Mouse (Mus musculus) embryonic facial prominence, embryonic 13.5 days (tissue): ENCODE data around the gene Lcat. TPM values are rescaled to one million over a fixed set of nuclear protein-coding genes. Genes with fewer than 3 reads are reported as not detected.

Experiments
- ATAC-seq: fragments of 200-750 bp; cut with Nextera tagmentation; 2 replicates; pipeline ENCODE4 v1.8.0; 2017; ENCODE audit warnings: low read depth; ENCODE audit not compliant: insufficient number of reproducible peaks, insufficient read depth, low FRiP score, low TSS enrichment
- H3K27ac ChIP-seq: fragments of 300-500 bp; sonication (generic); 2 replicates; pipeline ENCODE4 v1.5.1; 2015; ENCODE audit warnings: moderate library complexity, mild to moderate bottlenecking, inconsistent platforms
- H3K27me3 ChIP-seq: fragments of 300-500 bp; sonication (generic); 2 replicates; pipeline ENCODE4 v1.6.1; 2015; ENCODE audit warnings: mild to moderate bottlenecking, inconsistent platforms
- H3K36me3 ChIP-seq: fragments of 300-500 bp; sonication (generic); 2 replicates; pipeline ENCODE4 v1.6.1; 2015; ENCODE audit warnings: mild to moderate bottlenecking, inconsistent platforms
- H3K4me1 ChIP-seq: fragments of 300-500 bp; sonication (generic); 2 replicates; pipeline ENCODE4 v1.6.1; 2015; ENCODE audit warnings: inconsistent platforms
- H3K4me2 ChIP-seq: fragments of 300-500 bp; sonication (generic); 2 replicates; pipeline ENCODE4 v1.6.1; 2015; ENCODE audit warnings: moderate library complexity, mild to moderate bottlenecking, inconsistent platforms
- H3K4me3 ChIP-seq: fragments of 300-500 bp; sonication (generic); 2 replicates; pipeline ENCODE4 v1.5.1; 2015; ENCODE audit warnings: mild to moderate bottlenecking, inconsistent platforms
- H3K9ac ChIP-seq: fragments of 300-500 bp; sonication (generic); 2 replicates; pipeline ENCODE4 v1.6.1; 2015; ENCODE audit warnings: mild to moderate bottlenecking, inconsistent platforms
- H3K9me3 ChIP-seq: fragments of 300-500 bp; sonication (generic); 2 replicates; pipeline ENCODE4 v1.6.1; 2016; ENCODE audit warnings: inconsistent platforms
- WGBS: fragments of 180-500 bp; shearing (Covaris S2); methylation state at CpG from one replicate; pipeline ENCODE4 v1.1.7; 2015; ENCODE audit warnings: mixed read lengths; 5-methylcytosine and 5-hydroxymethylcytosine counted together
- microRNA-seq: library from miRNA; unstranded; fragments of <30 nt; microRNA quantifications from one replicate; pipeline ENCODE4, GENCODE M21; 2016
- polyA plus RNA-seq: library from polyadenylated mRNA; unstranded; fragments of >200 nt; fragmentation: Nextera tagmentation; extraction: Ambion mirVana; gene quantifications from 2 replicates; pipeline ENCODE4 v1.2.1, GENCODE M21; 2015

Lcat gene
- polyA plus RNA-seq, 1 experiment from 2014 or later, result 2.8 TPM

DNA sequence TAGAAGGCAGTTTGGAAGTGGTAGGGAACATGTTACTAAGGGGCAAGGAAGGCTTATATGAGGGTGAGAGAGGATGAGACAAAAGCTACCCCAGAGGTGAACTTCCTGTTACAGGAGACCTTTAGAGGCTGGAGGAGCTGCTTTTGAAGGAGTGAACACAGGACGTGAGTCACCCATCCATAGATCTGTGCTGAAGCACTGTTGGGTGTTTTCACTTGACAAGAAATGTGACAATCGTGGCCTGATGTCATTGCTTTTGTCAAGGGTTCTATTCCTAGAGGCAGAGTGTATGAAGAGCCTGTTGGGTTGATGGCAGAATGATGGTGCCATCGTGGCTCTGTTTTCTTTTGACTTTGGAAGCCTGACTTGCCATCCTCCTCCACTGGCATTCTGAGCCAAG, 23.8 kb downstream of the Lcat start:
- no peak overlapping the region for H3K27ac ChIP-seq
- no peak overlapping the region for H3K9ac ChIP-seq
- H3K36me3 ChIP-seq, result peaks cover 50% of the 10 kb centered on the region
- H3K27me3 ChIP-seq, result no peaks in the 10 kb centered on the region
- no peak overlapping the region for H3K4me3 ChIP-seq
- WGBS, result 95% methylated on average over 3 of the region's 3 CpGs
- H3K4me2 ChIP-seq, result no peak overlapping the region
- no peaks in the 10 kb centered on the region for H3K9me3 ChIP-seq
- H3K4me1 ChIP-seq, result no peaks in the 10 kb centered on the region
- no peak for ATAC-seq

DNA sequence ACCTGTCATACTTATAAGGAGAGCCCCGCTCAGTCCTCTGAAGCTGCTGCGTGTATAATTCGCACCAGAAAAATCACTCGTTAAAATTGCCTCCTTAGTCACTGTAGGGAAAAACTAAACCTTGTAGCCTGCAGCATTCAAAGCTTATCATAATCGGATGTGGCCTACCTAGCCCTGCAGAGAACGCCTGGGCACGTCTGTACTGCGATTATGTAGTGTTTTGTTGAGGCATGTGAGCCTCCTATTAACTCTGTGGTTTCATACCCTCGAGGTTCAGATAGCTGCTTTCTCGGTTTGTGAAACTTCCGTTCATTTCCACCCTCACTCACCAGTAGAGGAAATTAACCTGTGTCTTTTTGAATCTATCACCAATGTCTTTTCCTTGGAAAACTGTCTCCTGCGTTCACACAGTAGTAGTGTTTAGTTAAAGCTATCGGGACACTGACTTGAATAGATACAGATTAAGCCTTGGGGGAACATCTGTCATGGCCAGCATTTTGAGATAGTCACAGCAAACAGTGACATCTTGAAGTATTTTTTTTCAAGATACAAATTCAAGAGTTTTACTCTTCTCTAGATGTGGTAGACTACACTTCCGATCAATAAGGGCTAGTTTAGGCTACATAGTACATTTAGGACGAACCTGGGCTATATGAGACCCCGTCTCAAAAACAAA, 42.1 kb downstream of the Lcat start:
- H3K27me3 ChIP-seq, result no peaks in the 10 kb centered on the region
- peaks cover 12% of the 10 kb centered on the region for H3K4me1 ChIP-seq
- no peaks in the 10 kb centered on the region for H3K9me3 ChIP-seq
- peak overlapping the region; percentile 73 for H3K4me2 ChIP-seq
- peak overlapping the region; percentile 94 for H3K4me3 ChIP-seq
- WGBS, result 27% methylated on average over 16 of the region's 16 CpGs
- peak overlapping the region; percentile 91 for H3K27ac ChIP-seq
- peak overlapping the region; percentile 99 for H3K9ac ChIP-seq
- ATAC-seq, result no peak
- H3K36me3 ChIP-seq, result no peaks in the 10 kb centered on the region

DNA sequence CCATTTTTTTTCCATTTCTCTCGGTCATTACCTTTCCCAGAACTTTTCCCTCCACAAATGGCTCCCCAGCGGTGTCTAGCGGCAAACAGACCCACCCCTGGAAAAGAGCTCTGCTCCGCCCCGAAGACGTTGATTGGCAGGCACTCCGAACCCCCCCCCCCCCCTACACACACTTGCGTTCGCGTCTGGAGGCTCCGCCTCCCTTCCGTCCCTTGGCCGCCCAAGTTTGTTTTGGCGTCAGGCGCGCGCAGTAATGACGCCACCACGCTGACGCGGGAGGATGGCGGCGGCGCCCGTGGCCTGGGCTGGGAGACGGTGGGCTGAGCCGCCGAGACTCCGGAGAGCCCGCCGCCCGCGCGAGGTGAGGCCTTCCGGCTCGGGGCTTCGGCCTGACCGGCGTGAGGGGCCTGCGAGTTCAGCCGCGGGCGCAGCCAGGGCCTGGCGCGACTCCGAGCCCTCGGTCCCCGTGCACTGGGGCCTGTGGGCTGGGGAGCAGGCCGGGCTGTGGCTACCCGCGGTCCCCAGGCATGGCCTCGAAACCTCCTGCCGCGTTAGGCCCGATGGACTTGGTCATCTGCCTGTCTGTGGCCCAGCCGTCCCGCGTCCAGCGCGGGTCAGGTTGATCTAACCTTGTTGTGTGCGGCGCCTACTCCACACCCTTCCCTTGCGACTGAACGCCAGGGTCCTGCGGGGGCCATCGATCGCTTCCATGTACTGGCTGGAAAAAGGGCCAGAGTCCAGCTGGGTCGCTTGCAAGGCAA, 42.8 kb downstream of the Lcat start, which contains the start of gene Pskh1:
TSS of gene Pskh1 (plus strand) at position 262 of the 761 bp plus-strand sequence.
- under 1% methylated on average over 67 of the region's 68 CpGs for WGBS
- Histone ChIP-seq H3K4me3 (peak within 1 kb of the TSS; percentile 94), H3K36me3 (peaks cover 2% of the 10 kb centered on the region; the same call in 1 of the 2 replicates), H3K4me1 (peaks cover 12% of the 10 kb centered on the region), H3K27me3 (no peaks in the 10 kb centered on the region), H3K4me2 (peak within 1 kb of the TSS; percentile 73), H3K9ac (peak within 1 kb of the TSS; percentile 99), H3K9me3 (no peaks in the 10 kb centered on the region), H3K27ac (peak within 1 kb of the TSS; percentile 91)
- ATAC-seq, result peak; percentile 90

DNA sequence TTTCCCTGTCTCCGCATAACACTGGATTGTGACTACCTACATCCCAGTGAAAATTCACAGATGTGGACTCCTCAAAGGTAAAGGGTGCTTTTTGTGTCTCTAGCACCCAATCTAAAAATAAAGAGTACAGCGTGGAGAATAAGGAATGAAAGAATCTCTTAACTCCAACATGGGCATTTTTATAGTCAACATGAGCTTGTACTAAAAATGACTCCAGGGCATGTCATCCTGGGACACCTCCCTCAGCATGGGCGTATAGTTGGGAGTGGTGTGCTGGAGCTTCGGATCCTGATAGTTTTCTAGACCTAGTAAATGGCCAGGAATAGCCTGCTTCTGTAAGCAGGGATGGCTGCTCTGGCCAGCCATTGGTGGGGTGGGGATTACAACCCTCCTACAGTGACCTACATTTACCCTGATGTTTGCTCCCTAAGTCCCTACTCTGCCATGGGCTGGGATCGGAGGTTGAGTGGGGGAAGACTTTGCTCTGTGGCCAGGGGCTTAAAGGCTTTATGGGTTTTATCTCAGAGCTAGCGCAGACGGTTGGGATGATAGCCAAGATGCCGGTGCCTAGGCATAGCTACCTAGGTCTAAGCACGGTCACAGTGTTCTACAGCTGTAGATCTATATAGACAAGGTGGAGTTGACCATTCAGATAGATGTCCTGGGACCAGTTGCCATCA, 45.2 kb downstream of the Lcat start:
- Histone ChIP-seq H3K27me3 (no peaks in the 10 kb centered on the region), H3K4me1 (peaks cover 18% of the 10 kb centered on the region), H3K36me3 (peaks cover 14% of the 10 kb centered on the region), H3K4me2 (no peak overlapping the region), H3K9ac (no peak overlapping the region), H3K4me3 (no peak overlapping the region), H3K9me3 (no peaks in the 10 kb centered on the region), H3K27ac (no peak overlapping the region)
- 77% methylated on average over 9 of the region's 9 CpGs for WGBS
- ATAC-seq, result no peak

DNA sequence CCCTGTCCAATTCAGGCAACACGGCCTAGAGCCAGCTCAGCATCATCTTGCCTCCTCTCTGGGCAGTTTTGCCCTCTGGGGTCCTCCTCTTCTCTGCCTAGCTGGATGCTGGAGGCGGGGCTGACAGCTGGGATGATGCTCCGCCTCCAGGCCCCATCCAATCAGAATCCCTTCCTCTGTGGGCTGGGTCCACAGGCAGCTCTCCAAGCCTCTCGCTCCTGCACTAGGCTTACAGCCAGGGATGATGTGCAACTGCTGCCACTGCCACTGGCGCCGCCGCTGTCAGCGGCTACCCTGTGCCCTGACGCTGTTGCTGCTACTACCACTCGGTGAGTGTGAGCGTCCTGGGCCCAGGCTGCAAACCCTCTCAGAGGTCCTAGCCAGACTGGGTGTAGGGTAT, 49.8 kb downstream of the Lcat start, which contains the start of gene Nrn1l:
TSS of gene Nrn1l (plus strand) at position 229 of the 400 bp plus-strand sequence.
- 4% methylated on average over 11 of the region's 11 CpGs for WGBS
- H3K9ac ChIP-seq, result peak within 1 kb of the TSS; percentile 57
- H3K9me3 ChIP-seq, result no peaks in the 10 kb centered on the region
- H3K4me2 ChIP-seq, result peak within 1 kb of the TSS; percentile 45
- H3K27ac ChIP-seq, result 0 out of 2 replicates have a peak within 1 kb of the TSS, but pooled peaks have one; percentile 22
- no peaks in the 10 kb centered on the region for H3K27me3 ChIP-seq
- H3K36me3 ChIP-seq, result peaks cover 59% of the 10 kb centered on the region
- H3K4me1 ChIP-seq, result peaks cover 6% of the 10 kb centered on the region
- ATAC-seq, result peak; percentile 68
- peak within 1 kb of the TSS; percentile 17; the same call in 1 of the 2 replicates for H3K4me3 ChIP-seq

DNA sequence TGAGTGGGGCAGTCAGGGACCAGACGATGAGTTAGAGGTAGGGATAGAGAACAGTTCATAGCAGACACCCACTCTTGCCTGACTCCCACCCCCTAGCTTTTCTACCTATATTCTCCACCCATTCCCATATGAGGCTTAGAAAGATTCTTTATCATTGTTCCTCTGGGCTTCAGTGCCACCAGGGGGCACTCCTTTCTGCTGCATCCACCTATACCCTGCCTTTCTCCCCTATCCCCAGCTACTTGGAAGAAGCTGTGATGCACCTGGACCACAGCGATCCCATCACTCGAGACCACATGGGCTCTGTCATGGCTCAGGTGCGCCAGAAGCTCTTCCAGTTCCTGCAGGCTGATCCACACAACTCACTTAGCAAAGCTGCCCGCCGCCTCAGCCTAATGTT, 50.8 kb downstream of the Lcat start:
- ATAC-seq, result no peak
- Histone ChIP-seq H3K27ac (no peak overlapping the region), H3K36me3 (peaks cover 68% of the 10 kb centered on the region), H3K4me3 (no peak overlapping the region), H3K4me2 (no peak overlapping the region), H3K4me1 (peaks cover 6% of the 10 kb centered on the region), H3K27me3 (no peaks in the 10 kb centered on the region), H3K9ac (no peak overlapping the region), H3K9me3 (no peaks in the 10 kb centered on the region)
- WGBS, result 89% methylated on average over 6 of the region's 6 CpGs

DNA sequence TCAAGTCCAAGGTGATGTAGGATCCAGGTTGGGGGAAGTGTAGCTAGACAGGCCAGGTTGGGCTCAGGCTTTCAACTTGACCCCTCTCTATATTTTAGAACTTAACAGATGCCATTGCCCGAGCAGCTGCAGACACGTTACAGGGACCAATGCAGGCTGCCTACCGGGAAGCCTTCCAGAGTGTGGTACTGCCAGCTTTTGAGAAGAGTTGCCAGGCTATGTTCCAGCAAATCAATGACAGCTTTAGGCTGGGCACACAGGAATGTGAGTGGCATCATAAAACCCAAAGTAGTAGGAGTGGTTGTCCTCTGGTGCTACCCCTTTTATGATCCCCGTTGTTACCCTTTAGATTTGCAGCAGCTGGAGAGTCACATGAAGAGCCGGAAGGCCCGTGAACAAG, 52.3 kb downstream of the Lcat start:
- Histone ChIP-seq H3K27me3 (no peaks in the 10 kb centered on the region), H3K27ac (no peak overlapping the region), H3K9ac (no peak overlapping the region), H3K4me3 (no peak overlapping the region), H3K9me3 (no peaks in the 10 kb centered on the region), H3K36me3 (peaks cover 84% of the 10 kb centered on the region), H3K4me2 (no peak overlapping the region), H3K4me1 (peaks cover 6% of the 10 kb centered on the region)
- ATAC-seq, result no peak
- WGBS, result 93% methylated on average over 6 of the region's 6 CpGs

DNA sequence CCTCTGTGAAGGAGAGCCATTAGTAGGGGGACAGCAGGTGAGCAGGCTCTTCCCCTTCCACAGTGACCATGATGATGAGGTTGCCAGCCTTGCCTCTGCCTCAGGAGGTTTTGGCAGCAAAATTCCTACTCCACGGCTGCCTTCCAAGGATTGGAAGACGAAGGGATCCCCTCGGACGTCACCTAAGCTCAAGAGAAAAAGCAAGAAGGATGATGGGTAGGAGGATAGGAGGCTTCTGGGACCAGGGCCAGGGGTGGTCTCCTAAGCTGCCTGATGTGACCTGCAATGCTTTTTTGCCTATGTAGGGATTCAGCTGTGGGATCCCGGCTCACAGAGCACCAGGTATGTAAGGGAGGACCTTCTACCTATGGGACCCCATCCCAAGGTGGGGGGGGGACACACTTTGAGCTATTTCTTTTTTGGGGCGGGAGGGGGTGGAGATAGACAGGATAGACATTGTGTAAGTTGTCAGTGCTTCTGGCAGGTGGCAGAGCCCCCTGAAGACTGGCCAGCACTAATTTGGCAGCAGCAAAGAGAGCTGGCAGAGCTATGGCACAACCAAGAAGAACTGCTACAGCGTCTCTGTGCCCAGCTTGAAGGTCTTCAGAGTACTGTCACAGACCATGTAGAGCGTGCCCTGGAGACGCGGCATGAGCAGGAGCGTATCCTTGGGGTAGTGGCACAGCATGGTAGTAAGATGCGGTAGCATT, 53.3 kb downstream of the Lcat start:
- H3K4me1 ChIP-seq, result peaks cover 6% of the 10 kb centered on the region
- H3K9me3 ChIP-seq, result no peaks in the 10 kb centered on the region
- no peak overlapping the region for H3K4me2 ChIP-seq
- no peak overlapping the region for H3K27ac ChIP-seq
- ATAC-seq, result no peak
- 91% methylated on average over 12 of the region's 12 CpGs for WGBS
- H3K36me3 ChIP-seq, result peaks cover 87% of the 10 kb centered on the region
- H3K27me3 ChIP-seq, result no peaks in the 10 kb centered on the region
- no peak overlapping the region for H3K4me3 ChIP-seq
- no peak overlapping the region for H3K9ac ChIP-seq

Small RNAs within 50 kb of the gene (microRNA-seq; reads per million reads assigned to microRNA genes)
- not detected for gene Mir7074

Other genes with a start within 250 kb of the Lcat start
- 72.3 and 84.3 TPM in 2 replicates for gene Acd, start 242.3 kb downstream of the Lcat start, polyA plus RNA-seq
- gene Pard6a, start 242.2 kb downstream of the Lcat start, polyA plus RNA-seq, result 18.9 and 21.5 TPM in 2 replicates
- gene 4933405L10Rik, start 235.7 kb downstream of the Lcat start, polyA plus RNA-seq, result 0.25 and 0.36 TPM in 2 replicates
- gene Enkd1, start 235.2 kb downstream of the Lcat start, polyA plus RNA-seq, result 28.6 and 34.5 TPM in 2 replicates
- 26.0 and 27.5 TPM in 2 replicates for gene Gfod2, start 184.7 kb downstream of the Lcat start, polyA plus RNA-seq
- gene Ranbp10, start 116.0 kb downstream of the Lcat start, polyA plus RNA-seq, result 15.1 and 17.8 TPM in 2 replicates
- 0.21 and 0.24 TPM in 2 replicates for gene Tsnaxip1, start 115.7 kb downstream of the Lcat start, polyA plus RNA-seq
- 56.0 and 58.7 TPM in 2 replicates for gene Cenpt, start 90.1 kb downstream of the Lcat start, polyA plus RNA-seq
- gene Thap11, start 88.2 kb downstream of the Lcat start, polyA plus RNA-seq, result 73.5 and 77.5 TPM in 2 replicates
- 191 and 275 TPM in 2 replicates for gene Nutf2, start 82.8 kb downstream of the Lcat start, polyA plus RNA-seq
- 54.1 and 58.3 TPM in 2 replicates for gene Edc4, start 62.5 kb downstream of the Lcat start, polyA plus RNA-seq
- 0.51 and 0.77 TPM in 2 replicates for gene Nrn1l, start 49.8 kb downstream of the Lcat start, polyA plus RNA-seq
- gene Pskh1, start 42.9 kb downstream of the Lcat start, polyA plus RNA-seq, result 43.0 and 43.2 TPM in 2 replicates
- 1.3 and 1.8 TPM in 2 replicates for gene Ctrl, start 9.5 kb downstream of the Lcat start, polyA plus RNA-seq
- gene Psmb10, start 4.9 kb downstream of the Lcat start, polyA plus RNA-seq, result 28.6 and 29.0 TPM in 2 replicates
- gene Slc12a4, start 22.7 kb upstream of the Lcat start, polyA plus RNA-seq, result 48.3 and 56.8 TPM in 2 replicates
- gene Dpep3, start 36.0 kb upstream of the Lcat start, polyA plus RNA-seq, result not detected in 2 replicates
- 26.7 and 27.9 TPM in 2 replicates for gene Dus2, start 48.0 kb upstream of the Lcat start, polyA plus RNA-seq
- gene Dpep2nb, start 62.6 kb upstream of the Lcat start, polyA plus RNA-seq, result not detected in 2 replicates
- 18.1 and 18.8 TPM in 2 replicates for gene Ddx28, start 68.5 kb upstream of the Lcat start, polyA plus RNA-seq
- 9.6 and 10.1 TPM in 2 replicates for gene Nfatc3, start 115.5 kb upstream of the Lcat start, polyA plus RNA-seq
- gene Esrp2, start 193.6 kb upstream of the Lcat start, polyA plus RNA-seq, result 22.2 and 25.9 TPM in 2 replicates
- 18.1 and 18.7 TPM in 2 replicates for gene Pla2g15, start 207.0 kb upstream of the Lcat start, polyA plus RNA-seq
- 57.6 and 59.2 TPM in 2 replicates for gene Slc7a6, start 225.5 kb upstream of the Lcat start, polyA plus RNA-seq